Mouse (Mus musculus) spleen, adult 2 months (tissue): ENCODE results near the gene Gcgr.

Experiments
- CTCF ChIP-seq: fragments of 200-500 bp; IDR thresholded peaks from 2 replicates; pipeline ENCODE4 v1.5.1; 2011; ENCODE audit warnings: mild to moderate bottlenecking, inconsistent platforms; ENCODE audit not compliant: insufficient read depth, insufficient read length, insufficient replicate concordance; ENCODE audit errors: extremely low read depth
- POLR2A ChIP-seq: fragments of 200-500 bp; IDR thresholded peaks from 2 replicates; pipeline ENCODE4 v1.6.1; 2011; ENCODE audit warnings: low read depth, low read length, inconsistent platforms

DNA sequence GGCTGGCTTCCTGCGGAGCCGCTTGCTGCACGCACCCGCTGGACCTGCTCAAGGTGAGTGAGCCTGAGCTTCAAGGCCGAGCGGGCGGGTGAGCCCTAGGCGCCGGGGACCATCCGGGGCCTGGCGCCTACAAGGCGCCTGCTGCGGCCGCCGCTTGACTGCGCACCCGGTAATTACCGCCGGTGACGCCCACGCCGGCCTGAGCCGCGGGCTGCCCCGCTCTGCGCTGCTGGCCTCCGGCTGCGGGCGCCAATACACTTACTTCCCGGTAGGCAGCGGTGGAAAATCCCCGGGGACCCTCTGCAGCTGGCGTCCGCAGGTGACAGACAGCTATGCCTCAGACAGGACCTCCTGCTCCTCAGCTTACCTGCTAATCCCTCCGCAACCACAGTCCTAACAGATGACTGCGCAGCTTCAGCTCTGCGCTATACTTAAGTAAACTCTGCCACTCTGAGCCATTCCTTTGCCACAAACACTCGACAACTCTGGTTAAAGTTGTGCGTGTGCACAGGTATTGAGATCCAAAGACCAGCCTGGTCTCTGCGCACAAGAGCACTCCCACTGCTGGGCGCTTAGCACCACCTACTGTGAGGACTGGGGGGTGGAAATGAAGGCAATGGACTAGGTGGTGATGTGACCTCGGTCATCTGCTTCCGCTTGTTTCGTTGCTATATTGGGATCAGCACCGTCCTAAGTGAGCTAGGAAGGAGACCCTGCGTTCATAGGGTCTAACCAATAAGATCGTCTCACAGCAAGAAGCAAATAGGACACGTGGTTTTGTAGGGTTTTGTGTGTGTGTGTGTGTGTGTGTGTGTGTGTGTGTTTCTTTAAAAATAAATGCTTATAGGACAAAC is 38.2 kb upstream of the Gcgr start:
- no peak for TF ChIP-seq POLR2A
- no peak for TF ChIP-seq CTCF
